Mouse (Mus musculus): ENCODE measurements around the gene Clec9a. TPM values are rescaled to one million over a fixed set of nuclear protein-coding genes. Genes with fewer than 3 reads are reported as not detected.

Clec9a gene
- polyA plus RNA-seq, 1 experiment, result not detected

DNA sequence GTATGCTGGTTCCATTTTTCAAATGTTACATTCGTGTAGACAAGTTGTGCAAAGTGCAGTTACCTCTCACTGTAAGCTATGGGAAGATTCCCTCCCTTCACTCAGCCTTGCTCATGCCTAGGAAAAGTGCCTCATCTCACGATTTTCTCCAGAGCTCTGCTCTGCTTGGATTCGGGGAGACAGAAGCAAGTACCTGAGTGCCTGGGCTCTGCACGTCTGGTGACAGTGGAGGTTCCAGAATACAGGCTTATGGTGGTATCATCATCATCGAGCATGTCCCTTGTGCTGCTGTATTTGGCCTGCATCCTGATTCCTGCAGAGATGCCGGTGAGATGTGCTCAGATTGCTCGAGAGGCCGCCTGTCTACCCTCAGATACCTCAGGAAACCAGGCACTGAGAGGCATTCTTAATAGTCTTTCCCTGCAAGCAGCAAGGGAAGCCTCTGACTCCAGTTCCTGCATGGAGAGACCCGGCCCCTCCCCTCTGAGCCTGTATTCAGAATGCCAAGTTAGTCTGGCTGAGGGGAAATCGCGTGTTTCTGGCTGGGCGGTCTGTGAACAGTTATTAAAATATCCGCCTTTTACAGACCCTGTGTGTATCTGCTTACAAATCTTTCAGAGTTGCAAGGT is 42.9 kb downstream of the Clec9a start, which contains the start of gene Clec1a:
Clec1a (minus strand) TSS at position 590 of the 629 bp plus-strand sequence.
- Histone ChIP-seq H3K27me3 (ENCODE audit: control insufficient read depth, insufficient read depth, low read length, poor library complexity, severe bottlenecking) (no peaks in the 10 kb centered on the region), H3K27ac (ENCODE audit: insufficient read depth, low read length) (no peak within 1 kb of the TSS), H3K9me3 (replicated peaks; ENCODE audit: control insufficient read depth, insufficient read depth, low read length, poor library complexity, severe bottlenecking) (no peaks in the 10 kb centered on the region), H3K9ac (ENCODE audit: low read depth, poor library complexity, severe bottlenecking) (no peak within 1 kb of the TSS), H3K4me1 (ENCODE audit: control insufficient read depth, insufficient read depth, low read length) (no peaks in the 10 kb centered on the region), H3K4me3 (ENCODE audit: low read depth, low read length) (no peak within 1 kb of the TSS), H3K36me3 (ENCODE audit: control insufficient read depth, insufficient read depth, low read length, poor library complexity, severe bottlenecking) (no peaks in the 10 kb centered on the region)
- TF ChIP-seq POLR2A (IDR thresholded peaks at IDR 0.05; ENCODE audit: insufficient read depth, low read length), result no peak
- no peak for TF ChIP-seq CTCF (IDR thresholded peaks at IDR 0.05; ENCODE audit: low read depth, low read length)
- TF ChIP-seq EP300 (IDR thresholded peaks at IDR 0.05; ENCODE audit: insufficient read depth, low read depth, low read length), result no peak

- TF ChIP-seq EP300 (IDR thresholded peaks at IDR 0.05; ENCODE audit: insufficient read depth, low read depth, low read length), result no peak
- no peak for TF ChIP-seq CTCF (IDR thresholded peaks at IDR 0.05; ENCODE audit: low read depth, low read length)
- no peak for TF ChIP-seq POLR2A (IDR thresholded peaks at IDR 0.05; ENCODE audit: insufficient read depth, low read length)
- no peak overlapping the region for H3K9ac ChIP-seq (ENCODE audit: low read depth, poor library complexity, severe bottlenecking)
- no peak overlapping the region for H3K4me3 ChIP-seq (ENCODE audit: low read depth, low read length)
- H3K36me3 ChIP-seq (ENCODE audit: control insufficient read depth, insufficient read depth, low read length, poor library complexity, severe bottlenecking), result no peaks in the 10 kb centered on the region
- no peak overlapping the region for H3K27ac ChIP-seq (ENCODE audit: insufficient read depth, low read length)
- H3K9me3 ChIP-seq (replicated peaks; ENCODE audit: control insufficient read depth, insufficient read depth, low read length, poor library complexity, severe bottlenecking), result no peaks in the 10 kb centered on the region
- H3K27me3 ChIP-seq (ENCODE audit: control insufficient read depth, insufficient read depth, low read length, poor library complexity, severe bottlenecking), result no peaks in the 10 kb centered on the region
- no peaks in the 10 kb centered on the region for H3K4me1 ChIP-seq (ENCODE audit: control insufficient read depth, insufficient read depth, low read length)
Measured at GRCm38 (mm10) chr6:129471386-129471785, 62.7 kb downstream of the Clec9a start.

GRCm38 (mm10) chr6:129472627-129473026 is 64.0 kb downstream of the Clec9a start:
- TF ChIP-seq EP300 (IDR thresholded peaks at IDR 0.05; ENCODE audit: insufficient read depth, low read depth, low read length) (no peak), POLR2A (IDR thresholded peaks at IDR 0.05; ENCODE audit: insufficient read depth, low read length) (no peak), CTCF (IDR thresholded peaks at IDR 0.05; ENCODE audit: low read depth, low read length) (no peak)
- no peak overlapping the region for H3K27ac ChIP-seq (ENCODE audit: insufficient read depth, low read length)
- no peaks in the 10 kb centered on the region for H3K9me3 ChIP-seq (replicated peaks; ENCODE audit: control insufficient read depth, insufficient read depth, low read length, poor library complexity, severe bottlenecking)
- no peak overlapping the region for H3K4me3 ChIP-seq (ENCODE audit: low read depth, low read length)
- H3K4me1 ChIP-seq (ENCODE audit: control insufficient read depth, insufficient read depth, low read length), result no peaks in the 10 kb centered on the region
- H3K36me3 ChIP-seq (ENCODE audit: control insufficient read depth, insufficient read depth, low read length, poor library complexity, severe bottlenecking), result no peaks in the 10 kb centered on the region
- H3K27me3 ChIP-seq (ENCODE audit: control insufficient read depth, insufficient read depth, low read length, poor library complexity, severe bottlenecking), result no peaks in the 10 kb centered on the region
- H3K9ac ChIP-seq (ENCODE audit: low read depth, poor library complexity, severe bottlenecking), result no peak overlapping the region

Other genes starting within 250 kb of the Clec9a start
- gene Clec2d, start 228.2 kb upstream of the Clec9a start, polyA plus RNA-seq (2011; ENCODE audit: insufficient read depth, insufficient read length, low read depth, missing spikeins), result not detected in 2 replicates
- not detected in 2 replicates for gene Cd69, start 133.4 kb upstream of the Clec9a start, polyA plus RNA-seq (2011; ENCODE audit: insufficient read depth, insufficient read length, low read depth, missing spikeins)
- not detected in 2 replicates for gene 4922502D21Rik, start 77.1 kb upstream of the Clec9a start, polyA plus RNA-seq (2011; ENCODE audit: insufficient read depth, insufficient read length, low read depth, missing spikeins)
- not detected in 2 replicates for gene Clec12a, start 66.2 kb upstream of the Clec9a start, polyA plus RNA-seq (2011; ENCODE audit: insufficient read depth, insufficient read length, low read depth, missing spikeins)
- gene Clec12b, start 23.0 kb upstream of the Clec9a start, polyA plus RNA-seq (2011; ENCODE audit: insufficient read depth, insufficient read length, low read depth, missing spikeins), result not detected in 2 replicates
- gene Clec1b, start 11.6 kb upstream of the Clec9a start, polyA plus RNA-seq (2011; ENCODE audit: insufficient read depth, insufficient read length, low read depth, missing spikeins), result not detected in 2 replicates
- gene Clec1a, start 43.1 kb downstream of the Clec9a start, polyA plus RNA-seq (2011; ENCODE audit: insufficient read depth, insufficient read length, low read depth, missing spikeins), result not detected in 2 replicates
- gene Olr1, start 98.3 kb downstream of the Clec9a start, polyA plus RNA-seq (2011; ENCODE audit: insufficient read depth, insufficient read length, low read depth, missing spikeins), result 1.3 and 1.4 TPM in 2 replicates
- not detected in 2 replicates for gene Tmem52b, start 103.7 kb downstream of the Clec9a start, polyA plus RNA-seq (2011; ENCODE audit: insufficient read depth, insufficient read length, low read depth, missing spikeins)
- 68.1 and 75.1 TPM in 2 replicates for gene Gabarapl1, start 124.3 kb downstream of the Clec9a start, polyA plus RNA-seq (2011; ENCODE audit: insufficient read depth, insufficient read length, low read depth, missing spikeins)
- gene Klre1, start 169.0 kb downstream of the Clec9a start, polyA plus RNA-seq (2011; ENCODE audit: insufficient read depth, insufficient read length, low read depth, missing spikeins), result not detected in 2 replicates
- not detected in 2 replicates for gene Klrd1, start 182.9 kb downstream of the Clec9a start, polyA plus RNA-seq (2011; ENCODE audit: insufficient read depth, insufficient read length, low read depth, missing spikeins)
- not detected in 2 replicates for gene Klrk1, start 215.0 kb downstream of the Clec9a start, polyA plus RNA-seq (2011; ENCODE audit: insufficient read depth, insufficient read length, low read depth, missing spikeins)
- not detected in 2 replicates for gene Klrc3, start 234.5 kb downstream of the Clec9a start, polyA plus RNA-seq (2011; ENCODE audit: insufficient read depth, insufficient read length, low read depth, missing spikeins)